Comparison of ENCODE assay signal across 8 mouse cellular contexts in the genomic region with DNA sequence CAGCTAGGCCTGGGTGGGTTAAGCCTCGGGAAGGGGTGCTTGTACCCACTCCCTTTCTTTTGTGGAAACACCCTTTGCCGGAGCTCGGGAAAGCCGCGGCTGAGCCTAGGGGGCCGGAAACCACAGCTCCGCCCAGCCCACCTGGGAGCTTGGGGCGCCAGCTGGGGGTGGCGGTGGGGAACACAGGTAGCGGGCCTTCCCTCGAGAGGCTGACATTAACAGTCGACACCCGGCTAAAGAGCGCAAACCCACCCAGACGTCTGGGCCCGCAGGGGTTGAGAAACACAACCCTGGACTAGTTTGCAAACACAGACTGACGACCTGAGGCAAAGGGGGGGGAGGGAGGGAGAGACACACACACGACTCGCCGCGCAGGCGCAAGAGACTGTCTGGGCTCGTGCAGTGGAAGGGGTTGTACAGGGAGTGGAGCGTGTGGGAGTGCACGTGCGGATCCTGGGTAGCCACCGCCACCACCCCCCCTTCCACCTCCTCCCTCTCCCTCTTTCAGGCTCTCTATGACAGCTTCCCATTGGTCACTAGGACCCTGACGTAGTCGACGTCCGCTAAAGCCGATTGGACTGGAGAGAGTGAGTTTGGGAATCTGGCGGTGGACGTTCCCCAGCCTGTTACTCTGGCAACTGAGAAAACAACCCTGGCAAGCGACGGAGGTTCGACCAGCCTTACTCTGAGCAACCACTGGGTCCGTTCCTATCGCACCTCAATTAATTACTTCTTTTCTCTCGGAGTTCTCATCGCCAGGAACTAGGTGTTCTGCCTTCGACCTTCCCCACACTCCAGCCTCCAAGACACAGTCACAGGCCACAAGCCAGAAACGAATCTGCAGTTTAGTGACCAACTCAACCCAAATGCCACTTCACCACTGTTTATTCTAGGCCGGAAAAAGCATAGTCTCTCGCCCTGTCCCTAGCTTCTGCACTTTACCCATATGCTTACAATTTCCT. TPM values are rescaled to one million over a fixed set of nuclear protein-coding genes. Genes with fewer than 3 reads are reported as not detected.
A peak's percentile ranks its signal among the peaks of the same experiment; 100 is the strongest.
DNase-seq lines count a peak whose midpoint lies in the region; ATAC-seq lines count a peak whose summit lies in the region.

No protein-coding gene starts in this region.

- no peaks in the 10 kb centered on the region for H3K9me3 ChIP-seq in hindbrain, embryonic 16.5 days (ENCODE audit: control insufficient read depth, low read length)

- 0% methylated on average over 44 of the region's 45 CpGs for WGBS in hindbrain, embryonic 16.5 days

- peak overlapping the region; percentile 64 for H3K9ac ChIP-seq in hindbrain, embryonic 16.5 days (ENCODE audit: low read depth, low read length)

- ATAC-seq in common myeloid progenitor, adult 5-6 weeks (replicated peaks; ENCODE audit: low read depth, poor library complexity, severe bottlenecking), result peak; percentile 66
- ATAC-seq in hindbrain, embryonic 16.5 days, result peak; percentile 94

- H3K36me3 ChIP-seq in hindbrain, embryonic 16.5 days (ENCODE audit: control insufficient read depth, insufficient read depth, low read length), result no peaks in the 10 kb centered on the region

- H3K27me3 ChIP-seq in hindbrain, embryonic 16.5 days (replicated peaks; ENCODE audit: control insufficient read depth, insufficient read depth, low read length), result peaks cover 12% of the 10 kb centered on the region; the same call in 1 of the 2 replicates

- peak; percentile 95 for DNase-seq in WW6 (ENCODE audit: low read depth, low spot score)
- peak; percentile 93 for DNase-seq in gastrocnemius, adult 18-20 months (ENCODE audit: low spot score)
- DNase-seq in left cerebral cortex, adult 11 months (ENCODE audit: low spot score), result peak; percentile 88
- peak; percentile 94 to 97 for DNase-seq in lung, postnatal 4 days
- DNase-seq in retina, postnatal 1 day, result peak; percentile 99
- DNase-seq in urinary bladder, adult 18-20 months (ENCODE audit: low spot score in 2 of 2), result peak; percentile 72 to 92

- peak overlapping the region; percentile 67 for H3K4me2 ChIP-seq in hindbrain, embryonic 16.5 days (ENCODE audit: low read length)

- peak overlapping the region; percentile 98 for H3K27ac ChIP-seq in hindbrain, embryonic 16.5 days (ENCODE audit: low read depth, low read length)

- peaks cover 43% of the 10 kb centered on the region for H3K4me1 ChIP-seq in hindbrain, embryonic 16.5 days (ENCODE audit: control insufficient read depth, insufficient read depth, low read depth, low read length)

- peak overlapping the region; percentile 76 for H3K4me3 ChIP-seq in hindbrain, embryonic 16.5 days (ENCODE audit: low read length)

RNA-seq across cellular contexts. Expression of gene Kdm6b, which starts 5.3 kb away (rescaled TPM):
- total RNA-seq in common myeloid progenitor, adult 5-6 weeks (2017), result 3.5 and 6.6 TPM in 2 replicates
- total RNA-seq in gastrocnemius, adult 18-20 months (2021), result 10 to 100 TPM; 19.6 to 22.0 TPM
- 22.9 and 29.0 TPM in 2 replicates for polyA plus RNA-seq in hindbrain, embryonic 16.5 days (2015; fragmentation: Nextera tagmentation; extraction: Ambion mirVana)

RNA-seq across cellular contexts. Expression of gene Tmem88, which starts 20.7 kb away (rescaled TPM):
- 0.46 TPM in 1 of 2 replicates, not detected in the other for total RNA-seq in common myeloid progenitor, adult 5-6 weeks (2017)
- 1 to 10 TPM; 2.6 to 4.1 TPM for total RNA-seq in gastrocnemius, adult 18-20 months (2021)
- 8.9 and 9.2 TPM in 2 replicates for polyA plus RNA-seq in hindbrain, embryonic 16.5 days (2015; fragmentation: Nextera tagmentation; extraction: Ambion mirVana)

RNA-seq across cellular contexts. Expression of gene Cyb5d1, which starts 23.3 kb away (rescaled TPM):
- 35.5 and 37.6 TPM in 2 replicates for total RNA-seq in common myeloid progenitor, adult 5-6 weeks (2017)
- total RNA-seq in gastrocnemius, adult 18-20 months (2021), result 10 to 100 TPM; 29.3 to 33.0 TPM
- 28.7 and 33.0 TPM in 2 replicates for polyA plus RNA-seq in hindbrain, embryonic 16.5 days (2015; fragmentation: Nextera tagmentation; extraction: Ambion mirVana)

RNA-seq across cellular contexts. Expression of gene Naa38, which starts 23.5 kb away (rescaled TPM):
- total RNA-seq in common myeloid progenitor, adult 5-6 weeks (2017), result 181 and 216 TPM in 2 replicates
- total RNA-seq in gastrocnemius, adult 18-20 months (2021), result 10 to 100 TPM; 70.5 to 72.1 TPM
- 102 and 130 TPM in 2 replicates for polyA plus RNA-seq in hindbrain, embryonic 16.5 days (2015; fragmentation: Nextera tagmentation; extraction: Ambion mirVana)

RNA-seq across cellular contexts. Expression of gene Chd3, which starts 49.6 kb away (rescaled TPM):
- total RNA-seq in common myeloid progenitor, adult 5-6 weeks (2017), result 64.5 and 68.0 TPM in 2 replicates
- total RNA-seq in gastrocnemius, adult 18-20 months (2021), result 1 to 10 TPM; 5.7 to 7.9 TPM
- 68.0 and 73.2 TPM in 2 replicates for polyA plus RNA-seq in hindbrain, embryonic 16.5 days (2015; fragmentation: Nextera tagmentation; extraction: Ambion mirVana)

Comparison
In these comparisons a context has a peak if more than half of its experiments do, and no peak if none do; other contexts are left out.
1. Peak in every context shown above with its lines: DNase-seq, ATAC-seq, H3K4me3 ChIP-seq and H3K27ac ChIP-seq.